ENCODE assay signal across 8 mouse cellular contexts in the genomic region with DNA sequence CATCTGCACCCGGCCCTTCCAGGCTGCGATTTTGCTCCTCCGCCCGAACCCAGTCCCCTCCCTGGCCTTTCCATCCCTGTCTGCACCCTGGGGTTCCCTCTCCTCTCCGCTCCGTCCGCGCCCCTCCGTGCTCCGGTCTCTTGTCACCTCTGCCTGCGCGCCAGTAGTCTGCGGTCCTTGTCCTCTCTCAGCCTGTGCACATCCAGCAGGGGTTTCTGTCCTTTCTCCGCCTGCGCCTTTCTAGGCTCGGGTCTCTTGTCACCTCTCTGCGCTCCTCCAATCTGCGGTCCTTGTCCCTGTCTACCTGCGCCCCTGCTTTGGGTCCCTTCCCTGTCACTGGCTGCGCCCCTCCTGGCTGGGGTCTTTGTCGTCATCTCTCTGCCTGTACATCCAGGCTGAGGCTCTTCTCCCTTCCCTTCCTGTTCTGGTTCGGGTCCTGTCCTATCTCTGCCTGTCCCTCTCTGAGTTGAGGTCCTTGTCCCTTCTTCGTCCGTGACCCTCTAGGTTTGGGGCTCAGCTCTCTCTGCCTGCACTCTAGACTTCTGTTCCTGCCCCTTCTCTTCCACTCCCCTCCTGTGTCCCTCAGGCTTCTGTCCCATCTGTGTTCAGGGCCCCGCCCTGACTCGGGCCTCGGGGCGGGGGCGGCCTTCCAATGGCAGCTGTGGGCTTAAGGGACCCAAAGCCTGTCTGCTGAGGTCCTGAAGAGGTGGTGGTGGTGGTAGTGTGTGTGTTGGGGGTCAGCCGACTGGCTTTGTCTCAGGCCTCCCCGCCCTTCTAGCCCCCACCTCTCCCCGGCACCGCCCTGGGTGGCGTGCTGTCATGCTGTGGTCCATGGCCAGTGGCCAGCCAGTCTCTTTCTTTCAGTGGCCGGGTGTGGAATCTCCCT. TPM values are rescaled to one million over a fixed set of nuclear protein-coding genes. Genes with fewer than 3 reads are reported as not detected.
DNase-seq lines count a peak whose midpoint lies in the region; ATAC-seq and TF ChIP-seq lines count a peak whose summit lies in the region.

No protein-coding gene starts in this region.

- under 1% methylated on average over 35 of the region's 35 CpGs for WGBS in hindbrain, embryonic 16.5 days
- WGBS in limb, embryonic 14.5 days, result 1% methylated on average over 34 of the region's 35 CpGs
- 1% methylated on average over 35 of the region's 35 CpGs for WGBS in midbrain, embryonic 12.5 days

- H3K4me3 ChIP-seq in testis, adult 2 months (ENCODE audit: control insufficient read depth, low read depth, low read length), result peak overlapping the region; percentile 93
- H3K4me3 ChIP-seq in hindbrain, embryonic 16.5 days (ENCODE audit: low read length), result peak overlapping the region; percentile 91
- H3K4me3 ChIP-seq in limb, embryonic 14.5 days (replicated peaks; ENCODE audit: low read length), result peak overlapping the region; percentile 90
- H3K4me3 ChIP-seq in midbrain, embryonic 12.5 days, result peak overlapping the region; percentile 84

- peak overlapping the region; percentile 99 for H3K9ac ChIP-seq in hindbrain, embryonic 16.5 days (ENCODE audit: low read depth, low read length)
- H3K9ac ChIP-seq in limb, embryonic 14.5 days (ENCODE audit: low read depth, low read length, severe bottlenecking), result peak overlapping the region; percentile 87
- H3K9ac ChIP-seq in midbrain, embryonic 12.5 days (replicated peaks), result peak overlapping the region; percentile 97

- no peaks in the 10 kb centered on the region for H3K36me3 ChIP-seq in testis, adult 2 months (ENCODE audit: control insufficient read depth, insufficient read depth, low read length)
- H3K36me3 ChIP-seq in hindbrain, embryonic 16.5 days (ENCODE audit: control insufficient read depth, insufficient read depth, low read length), result no peaks in the 10 kb centered on the region
- H3K36me3 ChIP-seq in limb, embryonic 14.5 days (ENCODE audit: control insufficient read depth, insufficient read depth, low read length), result peaks cover 7% of the 10 kb centered on the region; the same call in 1 of the 2 replicates
- H3K36me3 ChIP-seq in midbrain, embryonic 12.5 days, result peaks cover 11% of the 10 kb centered on the region; the same call in 1 of the 2 replicates

- peak; percentile 58 for ATAC-seq in hindbrain, embryonic 16.5 days
- ATAC-seq in limb, embryonic 14.5 days (ENCODE audit: low FRiP score, low read depth), result peak; percentile 39
- ATAC-seq in midbrain, embryonic 12.5 days (ENCODE audit: low FRiP score, low read depth), result peak; percentile 53

- H3K27me3 ChIP-seq in testis, adult 2 months (ENCODE audit: control insufficient read depth, insufficient read depth, low read length), result no peaks in the 10 kb centered on the region
- H3K27me3 ChIP-seq in hindbrain, embryonic 16.5 days (replicated peaks; ENCODE audit: control insufficient read depth, insufficient read depth, low read length), result no peaks in the 10 kb centered on the region
- H3K27me3 ChIP-seq in limb, embryonic 14.5 days (ENCODE audit: control insufficient read depth, insufficient read depth, low read length), result no peaks in the 10 kb centered on the region
- H3K27me3 ChIP-seq in midbrain, embryonic 12.5 days, result peaks cover 11% of the 10 kb centered on the region

- DNase-seq in testis, postnatal 14 days (ENCODE audit: low spot score), result no peak
- DNase-seq in cerebellum, postnatal 14 days, result peak; percentile 77 to 79
- peak; percentile 72 for DNase-seq in gastrocnemius, postnatal 10 days
- DNase-seq in limb, embryonic 14.5 days (ENCODE audit: low spot score), result peak; percentile 14
- DNase-seq in thymus, postnatal 10 days (ENCODE audit: low spot score in 2 of 2), result peak; percentile 22 to 46

- TF ChIP-seq CTCF in testis, adult 2 months (IDR thresholded peaks at IDR 0.05; ENCODE audit: control insufficient read depth, insufficient read depth, insufficient replicate concordance, low read depth, low read length), result no peak

- H3K9me3 ChIP-seq in hindbrain, embryonic 16.5 days (ENCODE audit: control insufficient read depth, low read length), result no peaks in the 10 kb centered on the region
- H3K9me3 ChIP-seq in limb, embryonic 14.5 days (ENCODE audit: control insufficient read depth, low read length), result no peaks in the 10 kb centered on the region
- no peaks in the 10 kb centered on the region for H3K9me3 ChIP-seq in midbrain, embryonic 12.5 days

- H3K4me1 ChIP-seq in testis, adult 2 months (ENCODE audit: control insufficient read depth, insufficient read depth, low read length), result peaks cover 18% of the 10 kb centered on the region
- peaks cover 31% of the 10 kb centered on the region for H3K4me1 ChIP-seq in hindbrain, embryonic 16.5 days (ENCODE audit: control insufficient read depth, insufficient read depth, low read depth, low read length)
- H3K4me1 ChIP-seq in limb, embryonic 14.5 days (ENCODE audit: control insufficient read depth, insufficient read depth, low read length), result peaks cover 11% of the 10 kb centered on the region; the same call in 1 of the 2 replicates
- peaks cover 39% of the 10 kb centered on the region for H3K4me1 ChIP-seq in midbrain, embryonic 12.5 days

- TF ChIP-seq POLR2A in testis, adult 2 months (IDR thresholded peaks at IDR 0.05; ENCODE audit: control insufficient read depth, low read depth, low read length), result no peak
- TF ChIP-seq POLR2A in limb, embryonic 14.5 days (IDR thresholded peaks at IDR 0.05; ENCODE audit: borderline replicate concordance, extremely low read depth, insufficient read depth, insufficient read length), result no peak

- H3K4me2 ChIP-seq in hindbrain, embryonic 16.5 days (ENCODE audit: low read length), result peak overlapping the region; percentile 99
- peak overlapping the region; percentile 99 for H3K4me2 ChIP-seq in limb, embryonic 14.5 days (replicated peaks; ENCODE audit: low read depth, low read length, severe bottlenecking)
- H3K4me2 ChIP-seq in midbrain, embryonic 12.5 days (replicated peaks), result peak overlapping the region; percentile 78

- H3K27ac ChIP-seq in testis, adult 2 months (ENCODE audit: control insufficient read depth, insufficient read depth, low read depth, low read length), result peak overlapping the region; percentile 5; the same call in 1 of the 2 replicates
- H3K27ac ChIP-seq in hindbrain, embryonic 16.5 days (ENCODE audit: low read depth, low read length), result peak overlapping the region; percentile 98
- H3K27ac ChIP-seq in limb, embryonic 14.5 days (replicated peaks; ENCODE audit: low read depth, low read length), result peak overlapping the region; percentile 81
- H3K27ac ChIP-seq in midbrain, embryonic 12.5 days (replicated peaks), result peak overlapping the region; percentile 96

RNA-seq across cellular contexts. Expression of a gene that starts 0.8 kb away (rescaled TPM):
- polyA plus RNA-seq in testis, adult 2 months (2012; rRNA removed), result 9.6 and 11.1 TPM in 2 replicates
- 10 to 100 TPM; 81.0 to 96.2 TPM for total RNA-seq in gastrocnemius, postnatal 10 days (2021)
- polyA plus RNA-seq in hindbrain, embryonic 16.5 days (2015; fragmentation: Nextera tagmentation; extraction: Ambion mirVana), result 630 and 654 TPM in 2 replicates
- 121 and 137 TPM in 2 replicates for polyA plus RNA-seq in limb, embryonic 14.5 days (2012; rRNA removed)
- 104 and 110 TPM in 2 replicates for polyA plus RNA-seq in limb, embryonic 14.5 days (2014; fragmentation: Nextera tagmentation; extraction: Ambion mirVana)
- polyA plus RNA-seq in midbrain, embryonic 12.5 days (2016; fragmentation: Nextera tagmentation; extraction: Ambion mirVana), result 382 and 402 TPM in 2 replicates

RNA-seq across cellular contexts. Expression of a gene that starts 46.4 kb away (rescaled TPM):
- 39.9 and 47.5 TPM in 2 replicates for polyA plus RNA-seq in testis, adult 2 months (2012; rRNA removed)
- total RNA-seq in gastrocnemius, postnatal 10 days (2021), result 10 to 100 TPM; 34.7 to 39.5 TPM
- 52.9 and 54.7 TPM in 2 replicates for polyA plus RNA-seq in hindbrain, embryonic 16.5 days (2015; fragmentation: Nextera tagmentation; extraction: Ambion mirVana)
- 32.7 and 39.7 TPM in 2 replicates for polyA plus RNA-seq in limb, embryonic 14.5 days (2012; rRNA removed)
- 50.7 and 52.3 TPM in 2 replicates for polyA plus RNA-seq in limb, embryonic 14.5 days (2014; fragmentation: Nextera tagmentation; extraction: Ambion mirVana)
- 52.3 and 57.8 TPM in 2 replicates for polyA plus RNA-seq in midbrain, embryonic 12.5 days (2016; fragmentation: Nextera tagmentation; extraction: Ambion mirVana)

RNA-seq across cellular contexts. Expression of a gene that starts 46.4 kb away (rescaled TPM):
- 747 and 947 TPM in 2 replicates for polyA plus RNA-seq in testis, adult 2 months (2012; rRNA removed)
- total RNA-seq in gastrocnemius, postnatal 10 days (2021), result 10 to 100 TPM; 17.5 to 21.1 TPM
- polyA plus RNA-seq in hindbrain, embryonic 16.5 days (2015; fragmentation: Nextera tagmentation; extraction: Ambion mirVana), result 65.3 and 65.7 TPM in 2 replicates
- 26.5 and 37.2 TPM in 2 replicates for polyA plus RNA-seq in limb, embryonic 14.5 days (2012; rRNA removed)
- polyA plus RNA-seq in limb, embryonic 14.5 days (2014; fragmentation: Nextera tagmentation; extraction: Ambion mirVana), result 61.2 and 63.7 TPM in 2 replicates
- 62.0 and 64.0 TPM in 2 replicates for polyA plus RNA-seq in midbrain, embryonic 12.5 days (2016; fragmentation: Nextera tagmentation; extraction: Ambion mirVana)

RNA-seq across cellular contexts. Expression of a gene that starts 54.3 kb away (rescaled TPM):
- polyA plus RNA-seq in testis, adult 2 months (2012; rRNA removed), result 7.6 and 8.7 TPM in 2 replicates
- total RNA-seq in gastrocnemius, postnatal 10 days (2021), result 1 to 10 TPM; 1.6 to 2.0 TPM
- polyA plus RNA-seq in hindbrain, embryonic 16.5 days (2015; fragmentation: Nextera tagmentation; extraction: Ambion mirVana), result 3.3 and 4.2 TPM in 2 replicates
- 26.3 and 32.9 TPM in 2 replicates for polyA plus RNA-seq in limb, embryonic 14.5 days (2012; rRNA removed)
- polyA plus RNA-seq in limb, embryonic 14.5 days (2014; fragmentation: Nextera tagmentation; extraction: Ambion mirVana), result 10.1 and 12.4 TPM in 2 replicates
- polyA plus RNA-seq in midbrain, embryonic 12.5 days (2016; fragmentation: Nextera tagmentation; extraction: Ambion mirVana), result 7.4 and 7.9 TPM in 2 replicates

RNA-seq across cellular contexts. Expression of a gene that starts 54.6 kb away (rescaled TPM):
- 22.6 and 23.8 TPM in 2 replicates for polyA plus RNA-seq in testis, adult 2 months (2012; rRNA removed)
- 10 to 100 TPM; 19.6 to 21.9 TPM for total RNA-seq in gastrocnemius, postnatal 10 days (2021)
- polyA plus RNA-seq in hindbrain, embryonic 16.5 days (2015; fragmentation: Nextera tagmentation; extraction: Ambion mirVana), result 44.7 and 46.9 TPM in 2 replicates
- polyA plus RNA-seq in limb, embryonic 14.5 days (2012; rRNA removed), result 102 and 114 TPM in 2 replicates
- polyA plus RNA-seq in limb, embryonic 14.5 days (2014; fragmentation: Nextera tagmentation; extraction: Ambion mirVana), result 110 and 119 TPM in 2 replicates
- 54.1 and 57.5 TPM in 2 replicates for polyA plus RNA-seq in midbrain, embryonic 12.5 days (2016; fragmentation: Nextera tagmentation; extraction: Ambion mirVana)

Comparison
In these comparisons a context has a peak if more than half of its experiments do, and no peak if none do; other contexts are left out.
1. H3K27ac ChIP-seq: peak in every context shown above with its lines; median percentile 98 in hindbrain, embryonic 16.5 days; 96 in midbrain, embryonic 12.5 days; 81 in limb, embryonic 14.5 days; 5 in testis, adult 2 months.
2. RNA of a gene that starts 46.4 kb away (polyA plus RNA-seq): 747 to 947 TPM in testis, adult 2 months; 65.3 to 65.7 TPM in hindbrain, embryonic 16.5 days, 62.0 to 64.0 TPM in midbrain, embryonic 12.5 days and 26.5 to 63.7 TPM in limb, embryonic 14.5 days; every median in the first group is over 10 times any median in the second.
3. Peak in every context shown above with its lines, with median percentiles within 50 percentile points of each other: H3K4me3 ChIP-seq, ATAC-seq, H3K4me2 ChIP-seq and H3K9ac ChIP-seq.